Mouse (Mus musculus) spleen, adult 10 weeks (tissue): ENCODE data around the gene AW822073. TPM values are rescaled to one million over a fixed set of nuclear protein-coding genes. Genes with fewer than 3 reads are reported as not detected.

ENCODE experiments used
- polyA plus RNA-seq: library from polyadenylated mRNA; stranded (reverse); fragments of 350-450 nt; fragmentation: Illumina TruSeq; extraction: RNeasy Lipid Tissue Mini Kit (QIAGEN cat#74804); gene quantifications from one replicate; pipeline ENCODE4 v1.2.3, GENCODE M21; 2015; ENCODE audit warnings: low replicate concordance; ENCODE audit not compliant: insufficient read depth

The AW822073 gene
- not detected for polyA plus RNA-seq

DNA sequence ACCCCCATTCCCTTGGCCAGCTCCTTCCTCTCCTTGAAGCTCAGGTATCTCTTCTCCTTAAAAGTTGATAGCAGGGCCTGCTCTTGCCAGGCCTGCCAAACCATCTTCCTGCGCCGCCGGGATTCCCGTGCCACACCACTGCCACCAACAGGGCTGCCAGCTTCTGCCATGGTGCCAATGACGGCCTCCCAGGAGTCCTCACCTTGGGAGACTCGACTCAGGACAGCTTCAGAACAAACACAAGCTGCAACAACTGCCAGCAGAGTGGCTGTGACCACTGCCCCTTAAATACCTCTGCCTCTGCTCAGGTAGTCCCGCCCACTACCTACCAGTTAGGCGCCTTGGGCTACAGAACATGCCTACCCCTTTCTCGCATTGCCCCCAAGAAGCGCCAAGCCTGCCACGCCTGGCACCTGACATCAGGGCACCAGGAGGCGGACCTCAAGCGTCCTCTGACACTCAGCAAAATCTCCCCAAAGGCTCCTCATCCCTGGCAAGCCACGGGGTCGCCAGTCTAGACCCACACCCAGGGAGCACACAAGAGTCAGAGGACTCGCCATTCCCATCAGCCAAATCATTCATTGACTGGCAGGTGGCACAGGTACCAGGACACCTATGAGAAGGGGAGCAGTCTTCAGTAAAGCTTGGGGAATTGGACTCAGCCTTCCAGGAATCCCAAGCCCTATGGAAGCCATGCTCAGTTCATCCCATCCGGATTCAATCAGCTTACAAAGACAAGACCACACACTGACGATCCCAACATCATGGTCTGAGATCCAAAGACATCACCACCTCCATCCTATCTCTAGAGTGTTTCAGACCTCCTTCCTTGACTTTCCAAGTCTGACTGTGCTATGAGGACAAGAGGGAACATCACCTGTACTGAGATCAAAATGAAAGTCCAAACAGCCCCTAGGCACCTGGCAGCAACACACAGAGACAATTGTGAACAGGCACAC, at the start of gene AW822073:
AW822073 (minus strand) TSS at position 104 of the 959 bp plus-strand sequence.

DNA sequence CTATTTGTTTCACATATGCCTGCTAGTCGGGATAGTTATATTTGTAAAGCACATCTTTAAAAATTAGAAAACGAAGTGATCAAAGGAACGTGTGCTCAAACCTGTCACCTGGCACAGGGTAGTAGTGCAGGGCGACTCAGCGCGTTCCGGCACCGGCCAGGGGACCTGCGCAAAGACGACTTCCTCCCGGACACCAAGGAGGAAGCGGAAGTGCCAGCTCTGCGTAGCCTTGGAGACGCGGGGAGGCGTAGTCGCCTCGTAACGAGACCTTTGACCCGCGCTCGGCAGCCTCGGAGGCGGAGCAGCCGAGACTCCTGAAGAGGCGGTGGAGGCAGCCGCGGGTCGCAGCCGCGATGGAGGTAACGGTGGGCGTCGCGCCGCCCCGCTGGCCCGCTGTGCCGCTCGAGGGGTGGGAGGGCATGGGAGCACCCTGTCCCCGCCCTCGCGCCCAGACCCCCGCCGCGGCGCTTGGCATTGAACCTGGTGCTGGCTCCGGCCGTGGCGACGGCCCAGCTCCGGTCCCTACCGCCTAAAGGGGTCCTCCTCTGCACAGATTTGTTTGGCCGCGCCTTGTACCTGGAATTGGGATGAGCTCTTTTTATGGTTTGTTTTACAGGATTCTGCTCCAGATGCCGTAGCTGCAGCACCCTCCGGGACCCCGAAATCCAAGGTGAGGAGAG, 30.6 kb upstream of the AW822073 start, which contains the start of gene Gcc2:
Gcc2 (plus strand) TSS at position 285 of the 680 bp plus-strand sequence.

DNA sequence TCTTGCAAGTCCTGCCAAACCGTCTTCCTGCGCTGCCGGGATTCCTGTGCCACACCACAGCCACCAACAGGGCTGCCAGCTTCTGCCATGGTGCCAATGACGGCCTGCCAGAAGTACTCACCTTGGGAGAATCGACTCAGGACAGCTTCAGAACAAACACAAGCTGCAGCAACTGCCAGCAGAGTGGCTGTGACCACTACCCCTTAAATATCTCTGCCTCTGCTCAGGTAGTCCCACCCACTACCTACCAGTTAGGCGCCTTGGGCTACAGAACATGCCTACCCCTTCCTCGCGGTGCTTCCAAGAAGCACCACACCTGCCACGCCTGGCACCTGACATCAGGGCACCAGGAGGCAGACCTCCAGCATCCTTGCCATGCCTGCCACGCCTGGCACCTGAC, 11.9 kb upstream of the AW822073 start, which contains the start of gene Gm4981:
Gm4981 (minus strand) TSS at position 89 of the 400 bp plus-strand sequence.

DNA sequence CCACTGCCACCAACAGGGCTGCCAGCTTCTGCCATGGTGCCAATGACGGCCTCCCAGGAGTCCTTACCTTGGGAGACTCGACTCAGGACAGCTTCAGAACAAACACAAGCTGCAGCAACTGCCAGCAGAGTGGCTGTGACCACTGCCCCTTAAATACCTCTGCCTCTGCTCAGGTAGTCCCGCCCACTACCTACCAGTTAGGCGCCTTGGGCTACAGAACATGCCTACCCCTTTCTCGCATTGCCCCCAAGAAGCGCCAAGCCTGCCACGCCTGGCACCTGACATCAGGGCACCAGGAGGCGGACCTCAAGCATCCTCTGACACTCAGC, 7.9 kb upstream of the AW822073 start, which contains the start of gene Duxf3:
Duxf3 (minus strand) TSS at position 35 of the 329 bp plus-strand sequence.

Other genes with a start within 250 kb of the AW822073 start
- not detected for gene Duxf3, start 7.7 kb upstream of the AW822073 start, polyA plus RNA-seq
- gene Gm4981, start 11.8 kb upstream of the AW822073 start, polyA plus RNA-seq, result not detected
- gene Gcc2, start 30.6 kb upstream of the AW822073 start, polyA plus RNA-seq, result 31.2 TPM
- 106 TPM for gene Lims1, start 98.5 kb upstream of the AW822073 start, polyA plus RNA-seq
- gene Ranbp2, start 222.0 kb upstream of the AW822073 start, polyA plus RNA-seq, result 95.8 TPM